Comparison of ENCODE assay signal across 8 mouse cellular contexts in the genomic region with DNA sequence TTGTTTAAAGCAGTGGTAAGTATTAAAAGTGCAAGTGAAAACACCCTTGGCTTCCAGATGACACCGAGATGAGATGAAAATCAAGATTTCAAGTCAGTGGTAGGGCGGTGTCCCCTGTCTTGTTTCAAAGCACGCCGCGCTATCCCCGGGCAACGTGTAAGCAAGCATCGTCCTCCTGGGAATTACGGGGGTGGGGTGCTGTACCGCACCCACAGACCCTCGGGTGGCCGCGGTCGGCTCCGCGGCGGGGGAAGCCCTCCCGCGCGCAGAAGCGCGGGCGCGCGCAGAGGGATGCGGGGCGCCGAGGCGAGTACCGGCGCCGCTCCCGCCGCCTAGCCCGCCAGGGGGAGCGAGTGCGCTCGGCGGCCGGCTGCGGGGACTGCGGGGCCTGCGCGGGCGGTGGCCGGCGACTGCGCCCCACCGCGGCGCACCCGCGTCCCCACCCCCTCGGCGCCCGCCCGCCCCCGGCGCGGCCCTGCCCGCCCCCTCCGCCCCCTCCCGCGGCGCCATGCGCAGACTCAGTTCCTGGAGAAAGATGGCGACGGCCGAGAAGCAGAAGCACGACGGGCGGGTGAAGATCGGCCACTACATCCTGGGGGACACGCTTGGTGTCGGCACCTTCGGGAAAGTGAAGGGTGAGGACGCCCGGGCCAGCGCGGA. TPM values are rescaled to one million over a fixed set of nuclear protein-coding genes. Genes with fewer than 3 reads are reported as not detected.
DNase-seq lines count a peak whose midpoint lies in the region; ATAC-seq and TF ChIP-seq lines count a peak whose summit lies in the region.

TSS of gene Prkaa1 (plus strand) at position 501 of the 660 bp plus-strand sequence.

- TF ChIP-seq POLR2A in spleen, adult 2 months (IDR thresholded peaks at IDR 0.05; ENCODE audit: low read depth, low read length) = peak; percentile 5; the same call in 1 of the 2 replicates

- ATAC-seq in embryonic facial prominence, embryonic 12.5 days (ENCODE audit: insufficient number of reproducible peaks, insufficient read depth, low FRiP score, low TSS enrichment) = peak; percentile 84
- ATAC-seq in midbrain, embryonic 12.5 days (ENCODE audit: low FRiP score, low read depth) = peak; percentile 92

- H3K9me3 ChIP-seq in embryonic facial prominence, embryonic 12.5 days = no peaks in the 10 kb centered on the region
- H3K9me3 ChIP-seq in limb, embryonic 10.5 days (replicated peaks) = no peaks in the 10 kb centered on the region
- H3K9me3 ChIP-seq in midbrain, embryonic 12.5 days = no peaks in the 10 kb centered on the region

- H3K9ac ChIP-seq in embryonic facial prominence, embryonic 12.5 days = peak within 1 kb of the TSS; percentile 84
- H3K9ac ChIP-seq in midbrain, embryonic 12.5 days (replicated peaks) = peak within 1 kb of the TSS; percentile 82

- peak within 1 kb of the TSS; percentile 86 for H3K4me3 ChIP-seq in embryonic facial prominence, embryonic 12.5 days
- H3K4me3 ChIP-seq in limb, embryonic 10.5 days = peak within 1 kb of the TSS; percentile 91
- peak within 1 kb of the TSS; percentile 83 for H3K4me3 ChIP-seq in midbrain, embryonic 12.5 days
- peak within 1 kb of the TSS; percentile 92 for H3K4me3 ChIP-seq in spleen, adult 2 months (ENCODE audit: extremely low read depth, insufficient read depth, insufficient read length)

- peak within 1 kb of the TSS; percentile 69 for H3K4me2 ChIP-seq in embryonic facial prominence, embryonic 12.5 days (replicated peaks)
- peak within 1 kb of the TSS; percentile 70 for H3K4me2 ChIP-seq in midbrain, embryonic 12.5 days (replicated peaks)

- TF ChIP-seq CTCF in spleen, adult 2 months (IDR thresholded peaks at IDR 0.05; ENCODE audit: extremely low read depth, insufficient read depth, insufficient read length, insufficient replicate concordance) = peak; percentile 26; the same call in 1 of the 2 replicates

- H3K36me3 ChIP-seq in embryonic facial prominence, embryonic 12.5 days = no peaks in the 10 kb centered on the region
- no peaks in the 10 kb centered on the region for H3K36me3 ChIP-seq in limb, embryonic 10.5 days
- no peaks in the 10 kb centered on the region for H3K36me3 ChIP-seq in midbrain, embryonic 12.5 days
- no peaks in the 10 kb centered on the region for H3K36me3 ChIP-seq in spleen, adult 2 months (ENCODE audit: control insufficient read depth, insufficient read depth, low read length)

- H3K27ac ChIP-seq in embryonic facial prominence, embryonic 12.5 days = peak within 1 kb of the TSS; percentile 93
- peak within 1 kb of the TSS; percentile 96 for H3K27ac ChIP-seq in limb, embryonic 10.5 days
- peak within 1 kb of the TSS; percentile 92 for H3K27ac ChIP-seq in midbrain, embryonic 12.5 days (replicated peaks)
- H3K27ac ChIP-seq in spleen, adult 2 months (ENCODE audit: insufficient read depth, low read length) = peak within 1 kb of the TSS; percentile 63

- peaks cover 15% of the 10 kb centered on the region for H3K4me1 ChIP-seq in embryonic facial prominence, embryonic 12.5 days
- peaks cover 15% of the 10 kb centered on the region for H3K4me1 ChIP-seq in limb, embryonic 10.5 days
- H3K4me1 ChIP-seq in midbrain, embryonic 12.5 days = peaks cover 15% of the 10 kb centered on the region
- peaks cover 5% of the 10 kb centered on the region for H3K4me1 ChIP-seq in spleen, adult 2 months (ENCODE audit: control insufficient read depth, insufficient read depth, insufficient read length)

- no peaks in the 10 kb centered on the region for H3K27me3 ChIP-seq in embryonic facial prominence, embryonic 12.5 days
- no peaks in the 10 kb centered on the region for H3K27me3 ChIP-seq in limb, embryonic 10.5 days (ENCODE audit: low read depth, poor library complexity, severe bottlenecking)
- no peaks in the 10 kb centered on the region for H3K27me3 ChIP-seq in midbrain, embryonic 12.5 days
- no peaks in the 10 kb centered on the region for H3K27me3 ChIP-seq in spleen, adult 2 months (ENCODE audit: control insufficient read depth, insufficient read depth, low read length)

- peak; percentile 78 for DNase-seq in 3134 (ENCODE audit: extremely low read depth, insufficient read length, low spot score)
- DNase-seq in adrenal gland, postnatal 10 days = peak; percentile 87
- peak; percentile 76 to 83 for DNase-seq in heart, adult 18-20 months
- DNase-seq in kidney, adult 18-20 months = peak; percentile 76
- no peak for DNase-seq in limb, embryonic 10.5 days (ENCODE audit: low spot score)
- DNase-seq in spleen, adult 2 months (ENCODE audit: low read depth in 1 of 2, low spot score in 2 of 2) = peak; percentile 35 to 62

- 0% methylated on average over 76 of the region's 80 CpGs for WGBS in embryonic facial prominence, embryonic 12.5 days
- 5% methylated on average over 76 of the region's 80 CpGs for WGBS in limb, embryonic 10.5 days
- WGBS in midbrain, embryonic 12.5 days = under 1% methylated on average over 37 of the region's 80 CpGs
- WGBS in spleen, adult 2 months = under 1% methylated on average over 63 of the region's 80 CpGs

RNA-seq across cellular contexts. Expression of gene Prkaa1, which starts in this region (rescaled TPM):
- 10 to 100 TPM; 27.8 to 31.8 TPM for total RNA-seq in adrenal gland, postnatal 10 days (2021)
- 17.2 and 17.8 TPM in 2 replicates for polyA plus RNA-seq in embryonic facial prominence, embryonic 12.5 days (2016; fragmentation: Nextera tagmentation; extraction: Ambion mirVana)
- total RNA-seq in heart, adult 18-20 months (2021) = 10 to 100 TPM; 12.5 to 13.9 TPM
- 15.0 and 16.2 TPM in 2 replicates for polyA plus RNA-seq in limb, embryonic 10.5 days (2016; fragmentation: Nextera tagmentation; extraction: Ambion mirVana)
- polyA plus RNA-seq in midbrain, embryonic 12.5 days (2016; fragmentation: Nextera tagmentation; extraction: Ambion mirVana) = 14.6 and 16.2 TPM in 2 replicates
- polyA plus RNA-seq in spleen, adult 2 months (2012; rRNA removed) = 2.6 and 3.0 TPM in 2 replicates
